Mouse (Mus musculus) heart, postnatal 0 days (tissue): ENCODE measurements around the gene Ep400.

Experiments used
- CTCF ChIP-seq: IDR thresholded peaks from 2 replicates; pipeline ENCODE4 v1.5.1; 2016; ENCODE audit warnings: antibody characterized with exemption, control low read depth, low read depth
- EP300 ChIP-seq: IDR thresholded peaks from 2 replicates; pipeline ENCODE4 v1.6.1; 2016; ENCODE audit warnings: antibody characterized with exemption, low read depth

GRCm38 (mm10) chr5:110739496-110740275 lies 30.8 kb downstream of the Ep400 start:
- TF ChIP-seq CTCF (no peak), EP300 (no peak)
